Mouse (Mus musculus) CH12.LX (cell line): ENCODE data around the gene Spi1. TPM values are rescaled to one million over a fixed set of nuclear protein-coding genes. Genes with fewer than 3 reads are reported as not detected.
A peak's percentile ranks its signal among the peaks of the same experiment; 100 is the strongest.

ENCODE experiments used
- DNase-seq: peaks from one replicate; pipeline ENCODE4 v3.0.0-alpha.2; 2013; ENCODE audit errors: extremely low read depth
- H3K27ac ChIP-seq: 2 replicates; pipeline ENCODE4 v1.5.1; 2012; ENCODE audit warnings: low read depth, mild to moderate bottlenecking, control low read depth, moderate library complexity; ENCODE audit not compliant: insufficient read depth
- H3K27me3 ChIP-seq: replicated peaks from 2 replicates; pipeline ENCODE3; 2012; ENCODE audit warnings: inconsistent platforms
- H3K36me3 ChIP-seq, 2 experiments: replicated peaks in 1 of 2; 2 replicates each; pipeline versions ENCODE3 to v1.6.1; 2012; ENCODE audit warnings: inconsistent platforms in 1 of 2, low read length in 1 of 2, mild to moderate bottlenecking in 1 of 2, mixed read lengths in 1 of 2, moderate library complexity in 1 of 2; ENCODE audit not compliant: control insufficient read depth in 1 of 2, insufficient read depth in 1 of 2
- H3K4me1 ChIP-seq, 2 experiments: 2 replicates each; pipeline ENCODE4 v1.6.1; 2012; ENCODE audit warnings: inconsistent platforms in 1 of 2, moderate library complexity in 1 of 2; ENCODE audit not compliant: insufficient read depth in 2 of 2, control insufficient read depth in 1 of 2
- H3K4me2 ChIP-seq: 2 replicates; pipeline ENCODE4 v1.6.1; 2012; ENCODE audit warnings: low read depth, mild to moderate bottlenecking, control low read depth; ENCODE audit not compliant: poor library complexity, insufficient read depth, severe bottlenecking
- H3K4me3 ChIP-seq, 3 experiments: fragments of 150-350 bp in 1 of 3; sonication (generic) in 1 of 3; replicated peaks in 1 of 3; 2 replicates each; pipeline versions ENCODE3 to v1.5.1; 2011 to 2012; ENCODE audit warnings: low read depth in 2 of 3, low read length in 2 of 3, mild to moderate bottlenecking in 2 of 3, moderate library complexity in 2 of 3, control low read depth in 1 of 3, improper control_type of control experiment in 1 of 3, inconsistent platforms in 1 of 3, mixed read lengths in 1 of 3; ENCODE audit not compliant: poor library complexity in 1 of 3
- H3K79me2 ChIP-seq: replicated peaks from 2 replicates; pipeline ENCODE4 v1.6.1; 2012; ENCODE audit warnings: mild to moderate bottlenecking, moderate library complexity; ENCODE audit not compliant: control insufficient read depth, poor library complexity, insufficient read depth, severe bottlenecking; ENCODE audit errors: extremely low read depth
- H3K9ac ChIP-seq: 2 replicates; pipeline ENCODE4 v1.6.1; 2012; ENCODE audit warnings: low read depth, mild to moderate bottlenecking, control low read depth, moderate library complexity; ENCODE audit not compliant: insufficient read depth
- H3K9me3 ChIP-seq: replicated peaks from 2 replicates; pipeline ENCODE3; 2012; ENCODE audit warnings: low read length, inconsistent platforms, mixed read lengths
- BHLHE40 ChIP-seq: IDR thresholded peaks from 2 replicates; pipeline ENCODE4 v1.6.1; 2011; ENCODE audit warnings: mild to moderate bottlenecking, low read depth, low read length, improper control_type of control experiment
- CHD1 ChIP-seq: IDR thresholded peaks from 2 replicates; pipeline ENCODE4 v1.6.1; 2012; ENCODE audit warnings: low read depth, low read length, improper control_type of control experiment, inconsistent platforms
- CTCF ChIP-seq, 2 experiments: IDR thresholded peaks in 1 of 2; conservative IDR thresholded peaks in 1 of 2; 2 replicates each; pipeline ENCODE4 v1.5.1; 2011 to 2012; ENCODE audit warnings: low read depth in 2 of 2, low read length in 2 of 2, improper control_type of control experiment in 1 of 2, inconsistent platforms in 1 of 2, mild to moderate bottlenecking in 1 of 2, moderate library complexity in 1 of 2
- ELF1 ChIP-seq: IDR thresholded peaks from 2 replicates; pipeline ENCODE4 v1.6.1; 2014; ENCODE audit warnings: low read depth, mild to moderate bottlenecking, inconsistent platforms, low read length, improper control_type of control experiment
- EP300 ChIP-seq: IDR thresholded peaks from 2 replicates; pipeline ENCODE4 v1.6.1; 2011; ENCODE audit warnings: low read length, improper control_type of control experiment
- ETS1 ChIP-seq: conservative IDR thresholded peaks from 2 replicates; pipeline ENCODE4 v1.6.1; 2012; ENCODE audit warnings: low read depth, mild to moderate bottlenecking, inconsistent platforms, low read length, improper control_type of control experiment, moderate library complexity
- HCFC1 ChIP-seq: IDR thresholded peaks from 2 replicates; pipeline ENCODE4 v1.6.1; 2012; ENCODE audit warnings: low read depth, mild to moderate bottlenecking, inconsistent platforms, low read length, improper control_type of control experiment
- JUN ChIP-seq: IDR thresholded peaks from 2 replicates; pipeline ENCODE4 v1.6.1; 2011; ENCODE audit warnings: low read depth, mild to moderate bottlenecking, low read length, improper control_type of control experiment, moderate library complexity; ENCODE audit not compliant: insufficient read depth
- JUND ChIP-seq: conservative IDR thresholded peaks from 2 replicates; pipeline ENCODE4 v1.6.1; 2011; ENCODE audit warnings: low read depth, low read length, improper control_type of control experiment
- KAT2A ChIP-seq: IDR thresholded peaks from 2 replicates; pipeline ENCODE4 v1.6.1; 2012; ENCODE audit warnings: low read length, improper control_type of control experiment, inconsistent platforms; ENCODE audit not compliant: insufficient replicate concordance
- MAX ChIP-seq: IDR thresholded peaks from 2 replicates; pipeline ENCODE4 v1.6.1; 2011; ENCODE audit warnings: low read length, improper control_type of control experiment
- MAZ ChIP-seq: IDR thresholded peaks from 2 replicates; pipeline ENCODE4 v1.6.1; 2012; ENCODE audit warnings: low read depth, mild to moderate bottlenecking, inconsistent platforms, low read length, improper control_type of control experiment, moderate library complexity
- MYC ChIP-seq: IDR thresholded peaks from 2 replicates; pipeline ENCODE4 v1.6.1; 2011; ENCODE audit warnings: low read depth, mild to moderate bottlenecking, improper control_type of control experiment, low read length
- NELFE ChIP-seq: IDR thresholded peaks from 2 replicates; pipeline ENCODE4 v1.6.1; 2011; ENCODE audit warnings: low read depth, low read length, improper control_type of control experiment
- NRF1 ChIP-seq: IDR thresholded peaks from 2 replicates; pipeline ENCODE4 v1.6.1; 2014; ENCODE audit warnings: low read depth, mild to moderate bottlenecking, inconsistent platforms, low read length, improper control_type of control experiment, moderate library complexity
- PAX5 ChIP-seq: IDR thresholded peaks from 2 replicates; pipeline ENCODE4 v1.6.1; 2012; ENCODE audit warnings: low read length, inconsistent platforms, mixed read lengths
- POLR2A ChIP-seq: IDR thresholded peaks from 2 replicates; pipeline ENCODE4 v1.6.1; 2011; ENCODE audit warnings: low read depth, mild to moderate bottlenecking, improper control_type of control experiment, low read length
- POLR2AphosphoS2 ChIP-seq: IDR thresholded peaks from 2 replicates; pipeline ENCODE4 v1.6.1; 2011; ENCODE audit warnings: low read depth, low read length, improper control_type of control experiment
- RAD21 ChIP-seq: IDR thresholded peaks from 2 replicates; pipeline ENCODE4 v1.6.1; 2011; ENCODE audit warnings: low read depth, mild to moderate bottlenecking, low read length, improper control_type of control experiment, moderate library complexity
- RCOR1 ChIP-seq: conservative IDR thresholded peaks from 2 replicates; pipeline ENCODE4 v1.6.1; 2012; ENCODE audit warnings: low read depth, mild to moderate bottlenecking, inconsistent platforms, low read length, improper control_type of control experiment
- SIN3A ChIP-seq: IDR thresholded peaks from 2 replicates; pipeline ENCODE4 v1.6.1; 2012; ENCODE audit warnings: low read length, improper control_type of control experiment, inconsistent platforms
- SMC3 ChIP-seq: IDR thresholded peaks from 2 replicates; pipeline ENCODE4 v1.6.1; 2011; ENCODE audit warnings: low read depth, low read length, improper control_type of control experiment
- TBP ChIP-seq: conservative IDR thresholded peaks from 2 replicates; pipeline ENCODE4 v1.6.1; 2011; ENCODE audit warnings: low read depth, low read length, improper control_type of control experiment
- TCF12 ChIP-seq: IDR thresholded peaks from 2 replicates; pipeline ENCODE4 v1.6.1; 2014; ENCODE audit warnings: low read depth, mild to moderate bottlenecking, inconsistent platforms, low read length, improper control_type of control experiment
- UBTF ChIP-seq: IDR thresholded peaks from 2 replicates; pipeline ENCODE4 v1.6.1; 2012; ENCODE audit warnings: low read depth, mild to moderate bottlenecking, inconsistent platforms, low read length, improper control_type of control experiment, moderate library complexity
- USF1 ChIP-seq: IDR thresholded peaks from 2 replicates; pipeline ENCODE4 v1.6.1; 2014; ENCODE audit warnings: low read depth, mild to moderate bottlenecking, inconsistent platforms, low read length, improper control_type of control experiment
- ZC3H11A ChIP-seq: IDR thresholded peaks from 2 replicates; pipeline ENCODE4 v1.6.1; 2012; ENCODE audit warnings: low read depth, mild to moderate bottlenecking, inconsistent platforms, low read length, improper control_type of control experiment
- ZKSCAN1 ChIP-seq: IDR thresholded peaks from 2 replicates; pipeline ENCODE4 v1.6.1; 2012; ENCODE audit warnings: low read depth, inconsistent platforms, low read length, improper control_type of control experiment, borderline replicate concordance
- ZNF384 ChIP-seq: IDR thresholded peaks from 2 replicates; pipeline ENCODE4 v1.6.1; 2012; ENCODE audit warnings: low read depth, low read length, improper control_type of control experiment, inconsistent platforms
- dilution Hi-C: fragments of 300-500 bp; cut with MboI; formaldehyde crosslinking; loops from 2 replicates; pipeline ENCODE4 v1.14.3; 2020; ENCODE audit warnings: low sequenced_read_pairs; ENCODE audit not compliant: extremely low pct_unique_long_range_greater_than_20kb, extremely low pct_ligation_motif_present
- in situ Hi-C: fragments of 300-500 bp; cut with MboI; formaldehyde crosslinking; loops from 3 replicates; pipeline ENCODE4 v1.14.3; 2019; ENCODE audit warnings: low sequenced_read_pairs, low pct_ligation_motif_present, low pct_unique_long_range_greater_than_20kb, mixed read lengths
- polyA plus RNA-seq: library from polyadenylated mRNA; unstranded; fragments of >175 nt; gene quantifications from 2 replicates; pipeline ENCODE4 v1.2.1, GENCODE M21; 2012; ENCODE audit warnings: low read depth; ENCODE audit not compliant: insufficient read length
- total RNA-seq, 2 experiments: library from RNA; depleted of rRNA; stranded (reverse); fragments of 300-350 nt in 1 of 2; fragments of >200 nt in 1 of 2; gene quantifications; 2 replicates each; pipeline ENCODE4 v1.2.3; 2012 to 2014

Gene Spi1
- total RNA-seq (2012; rRNA removed), result 22.7 and 24.7 TPM in 2 replicates
- total RNA-seq (2014; rRNA removed), result 29.7 and 42.6 TPM in 2 replicates
- 35.2 and 45.7 TPM in 2 replicates for polyA plus RNA-seq

GRCm38 (mm10) chr2:91081775-91082695 lies at the start of gene Spi1:
Spi1 (plus strand) TSS chr2:91082390.
- TF ChIP-seq MAX (no peak), TCF12 (no peak), POLR2A (no peak), ELF1 (no peak), ZKSCAN1 (no peak), USF1 (no peak), MAZ (no peak), TBP (no peak), ETS1 (no peak), CHD1 (no peak), POLR2AphosphoS2 (no peak), ZC3H11A (no peak), ZNF384 (no peak), NRF1 (no peak), NELFE (no peak), EP300 (no peak)
- no peaks in the 10 kb centered on the region for H3K36me3 ChIP-seq
- no peaks in the 10 kb centered on the region for H3K9me3 ChIP-seq
- peak within 1 kb of the TSS; percentile 4 for H3K4me2 ChIP-seq
- peak within 1 kb of the TSS; percentile 29 for H3K27ac ChIP-seq
- in situ Hi-C loops (no loop called here), dilution Hi-C loops (no loop called here)
- peaks cover 41 to 85% of the 10 kb centered on the region in 2 experiments for H3K4me1 ChIP-seq
- no peaks in the 10 kb centered on the region for H3K79me2 ChIP-seq
- peak within 1 kb of the TSS; percentile 1 to 47 (median 26) for H3K4me3 ChIP-seq
- no peak for DNase-seq
- peak within 1 kb of the TSS; percentile 67 for H3K9ac ChIP-seq
- no peaks in the 10 kb centered on the region for H3K27me3 ChIP-seq

- Histone ChIP-seq H3K79me2 (no peaks in the 10 kb centered on the region), H3K36me3 (no peaks in the 10 kb centered on the region), H3K9ac (no peak overlapping the region), H3K9me3 (no peaks in the 10 kb centered on the region), H3K4me3 (no peak overlapping the region), H3K27me3 (no peaks in the 10 kb centered on the region), H3K27ac (no peak overlapping the region), H3K4me1 (no peaks in the 10 kb centered on the region), H3K4me2 (no peak overlapping the region)
- in situ Hi-C loops (no loop called here), dilution Hi-C loops (no loop called here)
- peak; percentile 32 for DNase-seq
- TF ChIP-seq JUN, result no peak
- no peak for TF ChIP-seq MAZ
- no peak for TF ChIP-seq POLR2A
- TF ChIP-seq UBTF, result no peak
- TF ChIP-seq SMC3, result peak; percentile 21; the same call in 1 of the 2 replicates
- no peak for TF ChIP-seq EP300
- no peak for TF ChIP-seq JUND
- TF ChIP-seq NRF1, result no peak
- TF ChIP-seq MAX, result peak; percentile 84
- peak; percentile 25; the same call in 1 of the 2 replicates for TF ChIP-seq ZNF384
- peak in 1 of 2 experiments; percentile 58; a peak in 2 of 4 replicates for TF ChIP-seq CTCF (conservative IDR thresholded peaks at IDR 0.05 in 1 of 2, IDR thresholded peaks at IDR 0.05 in 1 of 2; ENCODE audit: low read depth in 2 of 2, low read length in 2 of 2)
- no peak for TF ChIP-seq ZKSCAN1
- TF ChIP-seq KAT2A, result no peak
- no peak for TF ChIP-seq ETS1
- no peak for TF ChIP-seq SIN3A
- TF ChIP-seq BHLHE40, result no peak
- peak; percentile 49 for TF ChIP-seq RAD21
- TF ChIP-seq MYC, result peak; percentile 98
- no peak for TF ChIP-seq NELFE
- TF ChIP-seq RCOR1, result no peak
- TF ChIP-seq HCFC1, result no peak
- no peak for TF ChIP-seq PAX5
- peak; percentile 30; the same call in 1 of the 2 replicates for TF ChIP-seq USF1
- no peak for TF ChIP-seq POLR2AphosphoS2
Observed at GRCm38 (mm10) chr2:91033000-91033399, 49.2 kb upstream of the Spi1 start.
